30 mouse cellular contexts compared by ENCODE assay signal in genomic region chr11:93448290-93449256, GRCm38 (mm10).
DNase-seq lines count a peak whose midpoint lies in the region; ATAC-seq lines count a peak whose summit lies in the region.
"Had no signal": no experiment of that assay in that cellular context is flagged by ENCODE, and none has a peak within 500 bp of the region (broad histone marks: within the 10 kb centered on the region; RNA-seq: fewer than 3 reads in every experiment).

No protein-coding gene starts in this region.

- H3K4me3 ChIP-seq in hindbrain, embryonic 12.5 days, result no peak overlapping the region
- no peak overlapping the region for H3K4me3 ChIP-seq in hindbrain, embryonic 14.5 days (replicated peaks; ENCODE audit: low read length)
- H3K4me3 ChIP-seq in midbrain, embryonic 12.5 days, result no peak overlapping the region
- no peak overlapping the region for H3K4me3 ChIP-seq in midbrain, embryonic 15.5 days
- H3K4me3 ChIP-seq: embryonic facial prominence, embryonic 10.5 days; embryonic facial prominence, embryonic 15.5 days; hindbrain, embryonic 10.5 days; limb, embryonic 10.5 days; limb, embryonic 15.5 days; myocyte; neural tube, embryonic 12.5 days had no signal

- H3K9ac ChIP-seq in hindbrain, embryonic 12.5 days, result no peak overlapping the region
- no peak overlapping the region for H3K9ac ChIP-seq in hindbrain, embryonic 14.5 days
- no peak overlapping the region for H3K9ac ChIP-seq in midbrain, embryonic 12.5 days (replicated peaks)
- no peak overlapping the region for H3K9ac ChIP-seq in midbrain, embryonic 15.5 days
- H3K9ac ChIP-seq: embryonic facial prominence, embryonic 15.5 days; limb, embryonic 15.5 days; liver, embryonic 14.5 days; neural tube, embryonic 12.5 days had no signal

- ATAC-seq in hindbrain, embryonic 12.5 days (ENCODE audit: low FRiP score), result 0 out of 2 replicates have a peak, but pooled peaks have one; percentile 43
- no peak for ATAC-seq in hindbrain, embryonic 14.5 days (ENCODE audit: low FRiP score)
- 0 out of 2 replicates have a peak, but pooled peaks have one; percentile 44 for ATAC-seq in midbrain, embryonic 12.5 days (ENCODE audit: low FRiP score, low read depth)
- no peak for ATAC-seq in midbrain, embryonic 15.5 days (replicated peaks)
- ATAC-seq: intestine, postnatal 0 days had no signal

- no peaks in the 10 kb centered on the region for H3K36me3 ChIP-seq in hindbrain, embryonic 12.5 days
- H3K36me3 ChIP-seq in hindbrain, embryonic 14.5 days (replicated peaks; ENCODE audit: control insufficient read depth, insufficient read depth), result no peaks in the 10 kb centered on the region
- no peaks in the 10 kb centered on the region for H3K36me3 ChIP-seq in midbrain, embryonic 12.5 days
- H3K36me3 ChIP-seq in midbrain, embryonic 15.5 days (replicated peaks), result no peaks in the 10 kb centered on the region
- H3K36me3 ChIP-seq: embryonic facial prominence, embryonic 10.5 days; embryonic facial prominence, embryonic 15.5 days; hindbrain, embryonic 10.5 days; limb, embryonic 10.5 days; limb, embryonic 15.5 days; neural tube, embryonic 12.5 days had no signal

- H3K4me2 ChIP-seq in hindbrain, embryonic 12.5 days (replicated peaks), result no peak overlapping the region
- H3K4me2 ChIP-seq in hindbrain, embryonic 14.5 days (replicated peaks), result no peak overlapping the region
- no peak overlapping the region for H3K4me2 ChIP-seq in midbrain, embryonic 12.5 days (replicated peaks)
- no peak overlapping the region for H3K4me2 ChIP-seq in midbrain, embryonic 15.5 days
- H3K4me2 ChIP-seq: embryonic facial prominence, embryonic 15.5 days; limb, embryonic 15.5 days; neural tube, embryonic 12.5 days had no signal

- H3K27me3 ChIP-seq in hindbrain, embryonic 12.5 days, result no peaks in the 10 kb centered on the region
- H3K27me3 ChIP-seq in hindbrain, embryonic 14.5 days (ENCODE audit: control insufficient read depth, insufficient read depth, low read length), result no peaks in the 10 kb centered on the region
- no peaks in the 10 kb centered on the region for H3K27me3 ChIP-seq in midbrain, embryonic 12.5 days
- no peaks in the 10 kb centered on the region for H3K27me3 ChIP-seq in midbrain, embryonic 15.5 days (replicated peaks)
- H3K27me3 ChIP-seq: embryonic facial prominence, embryonic 15.5 days; limb, embryonic 15.5 days; neural tube, embryonic 12.5 days had no signal

- H3K9me3 ChIP-seq in hindbrain, embryonic 12.5 days (replicated peaks), result no peaks in the 10 kb centered on the region
- no peaks in the 10 kb centered on the region for H3K9me3 ChIP-seq in hindbrain, embryonic 14.5 days (ENCODE audit: control insufficient read depth, low read length)
- no peaks in the 10 kb centered on the region for H3K9me3 ChIP-seq in midbrain, embryonic 12.5 days
- H3K9me3 ChIP-seq in midbrain, embryonic 15.5 days, result no peaks in the 10 kb centered on the region
- H3K9me3 ChIP-seq: embryonic facial prominence, embryonic 10.5 days; embryonic facial prominence, embryonic 15.5 days; hindbrain, embryonic 10.5 days; limb, embryonic 10.5 days; limb, embryonic 15.5 days; neural tube, embryonic 12.5 days had no signal

- WGBS in hindbrain, embryonic 12.5 days, result 76% methylated on average over 12 of the region's 12 CpGs
- WGBS in hindbrain, embryonic 14.5 days, result 62% methylated on average over 12 of the region's 12 CpGs
- WGBS in midbrain, embryonic 12.5 days, result 75% methylated on average over 12 of the region's 12 CpGs
- WGBS in midbrain, embryonic 15.5 days, result 61% methylated on average over 12 of the region's 12 CpGs

- H3K4me1 ChIP-seq in hindbrain, embryonic 12.5 days, result no peaks in the 10 kb centered on the region
- H3K4me1 ChIP-seq in hindbrain, embryonic 14.5 days (replicated peaks; ENCODE audit: control insufficient read depth, insufficient read depth, low read length), result 0 out of 2 replicates have a peak, but pooled peaks cover 7% of the 10 kb centered on the region
- no peaks in the 10 kb centered on the region for H3K4me1 ChIP-seq in midbrain, embryonic 12.5 days
- no peaks in the 10 kb centered on the region for H3K4me1 ChIP-seq in midbrain, embryonic 15.5 days
- H3K4me1 ChIP-seq: embryonic facial prominence, embryonic 10.5 days; embryonic facial prominence, embryonic 15.5 days; hindbrain, embryonic 10.5 days; limb, embryonic 15.5 days; neural tube, embryonic 12.5 days had no signal

- H3K27ac ChIP-seq in hindbrain, embryonic 12.5 days, result no peak overlapping the region
- no peak overlapping the region for H3K27ac ChIP-seq in hindbrain, embryonic 14.5 days
- H3K27ac ChIP-seq in midbrain, embryonic 12.5 days (replicated peaks), result no peak overlapping the region
- no peak overlapping the region for H3K27ac ChIP-seq in midbrain, embryonic 15.5 days
- H3K27ac ChIP-seq: embryonic facial prominence, embryonic 10.5 days; embryonic facial prominence, embryonic 15.5 days; hindbrain, embryonic 10.5 days; limb, embryonic 10.5 days; limb, embryonic 15.5 days; liver, embryonic 14.5 days; neural tube, embryonic 12.5 days; stomach, postnatal 0 days had no signal

- no peak for DNase-seq in hindbrain, embryonic 14.5 days (ENCODE audit: low spot score)
- DNase-seq in lung, postnatal 10 days, result peak; percentile 15
- peak; percentile 6 to 32 for DNase-seq in lung, postnatal 4 days
- DNase-seq in heart, adult 9 months (ENCODE audit: low spot score in 2 of 2), result no peak
- DNase-seq: adrenal gland, postnatal 25 days; B cell, adult 2 months; cerebellum, adult 2 months; cerebellum, postnatal 14 days; gastrocnemius, postnatal 10 days; heart, postnatal 14 days; kidney, adult 9 months; kidney, postnatal 10 days; layer of hippocampus, adult 9-11 months; right cerebral cortex, adult 18-20 months; right cerebral cortex, postnatal 4 days; thymus, adult 18-20 months; thymus, postnatal 25 days had no signal

Comparison
In these comparisons a context has a peak if more than half of its experiments do, and no peak if none do; other contexts are left out.
1. ATAC-seq: peak in hindbrain, embryonic 12.5 days (single experiment) and midbrain, embryonic 12.5 days (single experiment); none in hindbrain, embryonic 14.5 days (single experiment) and midbrain, embryonic 15.5 days (single experiment).
2. DNase-seq: peak in lung, postnatal 10 days (single experiment) and lung, postnatal 4 days (2 of 2); none in hindbrain, embryonic 14.5 days (single experiment) and heart, adult 9 months (0 of 2).